Mouse (Mus musculus) hindbrain, embryonic 12.5 days (tissue): ENCODE data around the gene Capn10. TPM values are rescaled to one million over a fixed set of nuclear protein-coding genes. Genes with fewer than 3 reads are reported as not detected.

ENCODE experiments used
- ATAC-seq: fragments of 200-750 bp; cut with Nextera tagmentation; 2 replicates; pipeline ENCODE4 v1.8.0; 2017; ENCODE audit warnings: moderate TSS enrichment; ENCODE audit not compliant: low FRiP score
- H3K27ac ChIP-seq: fragments of 300-500 bp; sonication (generic); 2 replicates; pipeline ENCODE4 v1.5.1; 2016; ENCODE audit warnings: mild to moderate bottlenecking
- H3K27me3 ChIP-seq: fragments of 300-500 bp; sonication (generic); 2 replicates; pipeline ENCODE4 v1.6.1; 2016; ENCODE audit warnings: mild to moderate bottlenecking
- H3K36me3 ChIP-seq: fragments of 300-500 bp; sonication (generic); 2 replicates; pipeline ENCODE4 v1.6.1; 2016; ENCODE audit warnings: mild to moderate bottlenecking
- H3K4me1 ChIP-seq: fragments of 300-500 bp; sonication (generic); 2 replicates; pipeline ENCODE4 v1.6.1; 2016
- H3K4me2 ChIP-seq: fragments of 300-500 bp; sonication (generic); replicated peaks from 2 replicates; pipeline ENCODE4 v1.6.1; 2016; ENCODE audit warnings: mild to moderate bottlenecking
- H3K4me3 ChIP-seq: fragments of 300-500 bp; sonication (generic); 2 replicates; pipeline ENCODE4 v1.5.1; 2016; ENCODE audit warnings: mild to moderate bottlenecking
- H3K9ac ChIP-seq: fragments of 300-500 bp; sonication (generic); 2 replicates; pipeline ENCODE4 v1.6.1; 2016; ENCODE audit warnings: mild to moderate bottlenecking, moderate library complexity
- H3K9me3 ChIP-seq: fragments of 300-500 bp; sonication (generic); replicated peaks from 2 replicates; pipeline ENCODE4 v1.6.1; 2016; ENCODE audit warnings: mild to moderate bottlenecking
- WGBS: fragments of 180-500 bp; shearing (Covaris S2); methylation state at CpG from one replicate; pipeline ENCODE4 v1.1.7; 2016; 5-methylcytosine and 5-hydroxymethylcytosine counted together
- polyA plus RNA-seq: library from polyadenylated mRNA; unstranded; fragments of >200 nt; fragmentation: Nextera tagmentation; extraction: Ambion mirVana; gene quantifications from 2 replicates; pipeline ENCODE4 v1.2.1, GENCODE M21; 2016

The Capn10 gene
- polyA plus RNA-seq, 1 experiment from 2014 or later = 56.3 TPM

DNA sequence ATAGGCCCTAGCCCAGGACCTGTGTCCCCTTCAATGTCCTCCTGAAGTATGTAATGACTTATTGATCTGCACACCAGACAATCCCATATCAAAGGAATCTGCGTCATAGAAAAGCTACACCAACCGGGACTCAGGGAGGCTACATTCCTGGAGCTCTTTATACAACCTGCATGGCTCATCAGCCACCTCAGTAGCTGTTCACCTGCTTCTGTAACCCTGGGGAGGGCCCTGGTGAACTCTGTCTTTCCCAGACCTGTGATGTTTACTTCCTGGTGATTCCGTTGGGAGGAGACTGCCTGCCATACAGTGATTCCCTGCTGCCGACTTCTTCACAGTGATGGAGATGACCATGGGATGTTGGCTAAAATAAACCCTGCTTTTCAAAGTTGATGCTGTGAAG is 54.7 kb downstream of the Capn10 start:
- no peaks in the 10 kb centered on the region for H3K9me3 ChIP-seq
- no peaks in the 10 kb centered on the region for H3K36me3 ChIP-seq
- WGBS = 81% methylated on average over 4 of the region's 4 CpGs
- H3K27me3 ChIP-seq = no peaks in the 10 kb centered on the region
- H3K27ac ChIP-seq = no peak overlapping the region
- no peak for ATAC-seq
- no peaks in the 10 kb centered on the region for H3K4me1 ChIP-seq
- H3K4me3 ChIP-seq = no peak overlapping the region
- H3K4me2 ChIP-seq = no peak overlapping the region
- no peak overlapping the region for H3K9ac ChIP-seq

DNA sequence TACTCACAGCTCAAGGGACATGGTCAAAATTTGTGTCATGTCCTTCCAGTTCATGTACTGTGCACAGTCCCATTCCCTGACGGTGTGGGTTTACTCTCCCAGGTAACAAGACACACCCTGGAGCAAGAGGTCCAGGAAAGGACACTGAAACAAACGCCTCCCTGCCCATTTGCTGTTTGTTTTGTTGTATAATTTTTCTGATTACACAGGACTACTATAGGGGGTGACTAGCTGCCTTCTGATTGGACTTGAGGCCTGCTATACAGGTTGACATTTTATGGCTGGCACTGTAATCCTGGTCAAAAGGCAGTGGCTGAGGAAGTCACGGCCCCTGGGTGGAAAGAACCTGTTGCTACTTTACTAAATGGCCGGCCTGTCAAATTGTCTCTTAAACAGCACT is 55.7 kb downstream of the Capn10 start:
- Histone ChIP-seq H3K27me3 (no peaks in the 10 kb centered on the region), H3K4me2 (no peak overlapping the region), H3K4me3 (no peak overlapping the region), H3K4me1 (no peaks in the 10 kb centered on the region), H3K9me3 (no peaks in the 10 kb centered on the region), H3K9ac (no peak overlapping the region), H3K36me3 (no peaks in the 10 kb centered on the region), H3K27ac (no peak overlapping the region)
- 79% methylated on average over 4 of the region's 4 CpGs for WGBS
- no peak for ATAC-seq

DNA sequence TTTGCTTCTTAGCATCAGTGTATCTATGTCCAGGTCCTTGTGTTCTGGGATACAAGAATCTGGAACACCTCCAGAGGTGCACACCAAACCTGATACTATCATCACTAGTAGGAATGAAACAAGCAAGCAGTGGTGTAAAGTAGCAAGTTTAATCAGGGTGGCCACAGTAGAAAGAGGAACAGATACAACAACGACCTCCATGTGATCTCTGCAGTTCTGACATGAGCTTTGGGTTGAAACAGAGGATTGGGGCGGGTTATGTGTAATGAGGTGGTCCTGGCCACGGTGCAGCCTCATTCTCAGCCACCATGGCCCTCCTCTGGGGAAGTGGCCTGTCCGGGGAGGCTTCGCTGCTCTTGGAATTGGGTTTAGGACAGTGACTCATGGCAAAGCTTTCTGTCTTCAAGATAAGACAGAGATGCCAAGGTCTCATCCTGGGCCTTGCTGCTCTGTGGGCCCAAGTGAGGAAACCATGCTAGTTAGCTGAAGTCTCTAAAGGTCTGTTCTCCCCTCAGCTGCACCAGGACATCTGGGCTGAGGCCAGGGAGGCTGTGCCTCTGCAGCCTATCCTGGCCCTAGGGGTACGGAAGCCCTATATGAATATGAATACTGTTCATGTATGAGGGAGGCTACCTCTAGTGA is 58.2 kb downstream of the Capn10 start:
- H3K27ac ChIP-seq = no peak overlapping the region
- H3K36me3 ChIP-seq = no peaks in the 10 kb centered on the region
- H3K4me3 ChIP-seq = no peak overlapping the region
- no peak for ATAC-seq
- no peak overlapping the region for H3K9ac ChIP-seq
- no peaks in the 10 kb centered on the region for H3K9me3 ChIP-seq
- no peaks in the 10 kb centered on the region for H3K27me3 ChIP-seq
- H3K4me2 ChIP-seq = no peak overlapping the region
- no peaks in the 10 kb centered on the region for H3K4me1 ChIP-seq
- WGBS = 89% methylated on average over 6 of the region's 6 CpGs

DNA sequence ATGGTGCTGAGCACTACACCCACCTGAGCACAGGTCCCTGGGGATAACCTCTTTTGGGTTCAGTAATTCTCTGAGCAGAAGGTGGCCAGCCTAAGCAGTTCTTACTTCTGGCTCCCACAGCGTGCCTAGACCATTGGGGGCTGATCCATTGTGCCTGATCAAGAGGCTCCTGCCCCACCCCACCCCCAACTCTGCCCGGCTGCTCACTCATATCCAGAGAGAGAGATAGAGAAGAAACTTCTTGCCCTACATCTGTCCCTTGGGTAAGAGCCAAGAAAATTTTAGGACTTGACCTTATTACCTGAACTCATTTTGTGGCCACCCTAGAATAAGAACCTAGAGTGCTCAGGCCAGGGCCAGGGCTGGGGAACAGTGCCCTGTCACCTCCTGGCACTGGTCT is 58.7 kb downstream of the Capn10 start:
- no peak overlapping the region for H3K4me3 ChIP-seq
- no peak overlapping the region for H3K27ac ChIP-seq
- H3K4me2 ChIP-seq = no peak overlapping the region
- H3K36me3 ChIP-seq = no peaks in the 10 kb centered on the region
- no peak overlapping the region for H3K9ac ChIP-seq
- H3K27me3 ChIP-seq = no peaks in the 10 kb centered on the region
- ATAC-seq = no peak
- H3K4me1 ChIP-seq = no peaks in the 10 kb centered on the region
- no peaks in the 10 kb centered on the region for H3K9me3 ChIP-seq
- 70% methylated on average over 2 of the region's 2 CpGs for WGBS

Other genes starting within 250 kb of the Capn10 start
- gene Gpc1, start 102.7 kb upstream of the Capn10 start, polyA plus RNA-seq = 79.8 and 80.2 TPM in 2 replicates
- gene Ankmy1, start 31.5 kb upstream of the Capn10 start, polyA plus RNA-seq = 0.52 and 0.67 TPM in 2 replicates
- gene Dusp28, start 27.4 kb upstream of the Capn10 start, polyA plus RNA-seq = 11.9 and 12.9 TPM in 2 replicates
- 31.6 and 34.7 TPM in 2 replicates for gene Rnpepl1, start 23.6 kb upstream of the Capn10 start, polyA plus RNA-seq
- gene Gpr35, start 16.5 kb downstream of the Capn10 start, polyA plus RNA-seq = 0.10 and 0.41 TPM in 2 replicates
- not detected in 2 replicates for gene Aqp12, start 72.0 kb downstream of the Capn10 start, polyA plus RNA-seq
- gene Kif1a, start 167.6 kb downstream of the Capn10 start, polyA plus RNA-seq = 145 and 146 TPM in 2 replicates
- not detected in 2 replicates for gene Agxt, start 200.9 kb downstream of the Capn10 start, polyA plus RNA-seq
- 0.35 and 0.41 TPM in 2 replicates for gene 2310007B03Rik, start 226.6 kb downstream of the Capn10 start, polyA plus RNA-seq
- gene Crocc2, start 234.3 kb downstream of the Capn10 start, polyA plus RNA-seq = 0.44 and 0.45 TPM in 2 replicates